Mouse (Mus musculus) liver, postnatal 0 days (tissue): Measurements from ENCODE around the gene Slc2a3. TPM values are rescaled to one million over a fixed set of nuclear protein-coding genes. Genes with fewer than 3 reads are reported as not detected.
"Not testable (repeated sequence)": the region's sequence is repeated elsewhere in the genome, so short reads cannot be mapped to it uniquely, and the experiment has no call there.

Experiments
- ATAC-seq: fragments of 200-750 bp; cut with Nextera tagmentation; 2 replicates; pipeline ENCODE4 v1.8.0; 2017; ENCODE audit warnings: mild to moderate bottlenecking, moderate library complexity
- DNase-seq: peaks from one replicate; pipeline ENCODE4 v3.0.0-alpha.2; 2016
- H3K27ac ChIP-seq: fragments of 300-500 bp; sonication (generic); 2 replicates; pipeline ENCODE4 v1.5.1; 2014; ENCODE audit warnings: antibody characterized with exemption, moderate library complexity, mild to moderate bottlenecking, low read depth
- H3K27me3 ChIP-seq: fragments of 300-500 bp; sonication (generic); 2 replicates; pipeline ENCODE4 v1.6.1; 2014; ENCODE audit warnings: low read length, control low read depth, mixed read lengths; ENCODE audit not compliant: insufficient read depth
- H3K36me3 ChIP-seq: fragments of 300-500 bp; sonication (generic); replicated peaks from 2 replicates; pipeline ENCODE4 v1.6.1; 2014; ENCODE audit warnings: mild to moderate bottlenecking, control low read depth, low read length, moderate library complexity, mixed read lengths; ENCODE audit not compliant: insufficient read depth
- H3K4me1 ChIP-seq: fragments of 300-500 bp; sonication (generic); 2 replicates; pipeline ENCODE4 v1.6.1; 2014; ENCODE audit warnings: antibody characterized with exemption, mild to moderate bottlenecking, control low read depth; ENCODE audit not compliant: insufficient read depth
- H3K4me2 ChIP-seq: fragments of 300-500 bp; sonication (generic); 2 replicates; pipeline ENCODE4 v1.6.1; 2014; ENCODE audit warnings: low read depth, mild to moderate bottlenecking, low read length, moderate library complexity, mixed read lengths
- H3K4me3 ChIP-seq: fragments of 300-500 bp; sonication (generic); 2 replicates; pipeline ENCODE4 v1.5.1; 2014; ENCODE audit warnings: low read depth, low read length
- H3K9ac ChIP-seq: fragments of 300-500 bp; sonication (generic); replicated peaks from 2 replicates; pipeline ENCODE4 v1.6.1; 2014; ENCODE audit warnings: mild to moderate bottlenecking, moderate library complexity
- H3K9me3 ChIP-seq: fragments of 300-500 bp; sonication (generic); 2 replicates; pipeline ENCODE4 v1.6.1; 2016; ENCODE audit warnings: mild to moderate bottlenecking, control low read depth, low read length, mixed read lengths
- CTCF ChIP-seq: sonication (generic); IDR thresholded peaks from 2 replicates; pipeline ENCODE4 v1.5.1; 2016; ENCODE audit warnings: antibody characterized with exemption, low read depth
- EP300 ChIP-seq: IDR thresholded peaks from 2 replicates; pipeline ENCODE4 v1.6.1; 2016; ENCODE audit warnings: antibody characterized with exemption, low read depth, mild to moderate bottlenecking
- WGBS: fragments of 180-500 bp; shearing (Covaris S2); extraction: QIAGEN DNeasy Blood & Tissue Kit; methylation state at CpG from one replicate; pipeline ENCODE4 v1.1.7; 2014; ENCODE audit not compliant: insufficient replicate concordance; 5-methylcytosine and 5-hydroxymethylcytosine counted together
- polyA plus RNA-seq: library from polyadenylated mRNA; unstranded; fragments of >200 nt; fragmentation: Nextera tagmentation; extraction: Ambion mirVana; gene quantifications from 2 replicates; pipeline ENCODE4 v1.2.1, GENCODE M21; 2015

The Slc2a3 gene
- polyA plus RNA-seq, 1 experiment from 2014 or later, result 8.5 TPM

- no peaks in the 10 kb centered on the region for H3K36me3 ChIP-seq
- H3K4me3 ChIP-seq, result no peak overlapping the region
- no peak overlapping the region for H3K9ac ChIP-seq
- TF ChIP-seq CTCF, result no peak
- TF ChIP-seq EP300, result no peak
- H3K27me3 ChIP-seq, result no peaks in the 10 kb centered on the region
- no peak overlapping the region for H3K27ac ChIP-seq
- no peak for ATAC-seq
- no peak overlapping the region for H3K4me2 ChIP-seq
- 69% methylated on average over 12 of the region's 12 CpGs for WGBS
- H3K9me3 ChIP-seq, result no peaks in the 10 kb centered on the region
- no peaks in the 10 kb centered on the region for H3K4me1 ChIP-seq
- DNase-seq, result no peak
Measured at GRCm38 (mm10) chr6:122706337-122706840, 95.1 kb downstream of the Slc2a3 start.

DNA sequence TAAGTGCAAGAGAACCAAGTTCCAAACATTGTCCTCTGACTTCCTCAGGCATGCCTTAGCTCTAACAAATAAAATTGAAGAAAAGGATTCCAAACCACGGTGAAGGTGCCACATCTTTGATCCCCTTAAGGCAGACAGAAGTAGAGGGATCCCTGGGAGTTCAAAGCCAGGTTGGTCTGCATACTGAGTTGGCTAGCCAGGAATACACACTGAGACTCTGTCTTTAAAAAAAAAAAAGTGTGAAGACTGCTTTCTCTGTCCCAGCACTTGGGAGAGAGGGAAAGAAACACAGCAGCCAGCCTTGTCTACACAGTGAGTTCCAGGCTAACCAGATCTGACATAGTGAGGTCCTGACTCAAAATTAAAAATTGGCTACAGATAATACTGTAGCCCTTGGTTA lies 97.7 kb downstream of the Slc2a3 start:
- 27% methylated on average over 1 of the region's 1 CpGs for WGBS
- TF ChIP-seq CTCF, result no peak
- no peak for TF ChIP-seq EP300
- no peak overlapping the region for H3K4me3 ChIP-seq
- no peak overlapping the region for H3K9ac ChIP-seq
- ATAC-seq, result no peak
- H3K9me3 ChIP-seq, result no peaks in the 10 kb centered on the region
- H3K4me2 ChIP-seq, result no peak overlapping the region
- H3K36me3 ChIP-seq, result no peaks in the 10 kb centered on the region
- H3K27me3 ChIP-seq, result no peaks in the 10 kb centered on the region
- H3K27ac ChIP-seq, result no peak overlapping the region
- DNase-seq, result no peak
- no peaks in the 10 kb centered on the region for H3K4me1 ChIP-seq

GRCm38 (mm10) chr6:122703251-122703650 lies 98.2 kb downstream of the Slc2a3 start:
- 36% methylated on average over 6 of the region's 6 CpGs for WGBS
- TF ChIP-seq CTCF (no peak), EP300 (no peak)
- H3K27ac ChIP-seq, result no peak overlapping the region

GRCm38 (mm10) chr6:122702480-122703124 lies 98.8 kb downstream of the Slc2a3 start:
- 19% methylated on average over 20 of the region's 20 CpGs for WGBS
- peak overlapping the region; percentile 38; the same call in 1 of the 2 replicates for H3K4me2 ChIP-seq
- no peak for ATAC-seq
- H3K9ac ChIP-seq, result no peak overlapping the region
- H3K4me1 ChIP-seq, result no peaks in the 10 kb centered on the region
- H3K27ac ChIP-seq, result no peak overlapping the region
- no peaks in the 10 kb centered on the region for H3K9me3 ChIP-seq
- no peak overlapping the region for H3K4me3 ChIP-seq
- peak; percentile 16 for DNase-seq
- no peak for TF ChIP-seq CTCF
- no peak for TF ChIP-seq EP300
- no peaks in the 10 kb centered on the region for H3K27me3 ChIP-seq
- no peaks in the 10 kb centered on the region for H3K36me3 ChIP-seq

More at GRCm38 (mm10) chr6:122703251-122703650, 98.2 kb downstream of the Slc2a3 start:
- no peak overlapping the region for H3K4me2 ChIP-seq
- no peaks in the 10 kb centered on the region for H3K9me3 ChIP-seq
- no peaks in the 10 kb centered on the region for H3K27me3 ChIP-seq
- ATAC-seq (no peak), DNase-seq (no peak)
- H3K4me1 ChIP-seq, result no peaks in the 10 kb centered on the region
- H3K36me3 ChIP-seq, result no peaks in the 10 kb centered on the region
- no peak overlapping the region for H3K9ac ChIP-seq
- H3K4me3 ChIP-seq, result no peak overlapping the region

GRCm38 (mm10) chr6:122701816-122702215 lies 99.6 kb downstream of the Slc2a3 start:
- Histone ChIP-seq H3K4me1 (no peaks in the 10 kb centered on the region), H3K36me3 (no peaks in the 10 kb centered on the region), H3K27me3 (no peaks in the 10 kb centered on the region), H3K4me2 (no peak overlapping the region), H3K4me3 (no peak overlapping the region), H3K27ac (no peak overlapping the region), H3K9me3 (no peaks in the 10 kb centered on the region), H3K9ac (no peak overlapping the region)
- ATAC-seq (no peak), DNase-seq (no peak)
- TF ChIP-seq EP300 (no peak), CTCF (no peak)
- WGBS, result 84% methylated on average over 5 of the region's 5 CpGs

- ATAC-seq, H3K27me3 ChIP-seq, H3K4me3 ChIP-seq, H3K9me3 ChIP-seq, H3K36me3 ChIP-seq, H3K4me1 ChIP-seq, H3K9ac ChIP-seq, DNase-seq, H3K4me2 ChIP-seq, H3K27ac ChIP-seq: not testable (repeated sequence)
- WGBS, result 58% methylated on average over 2 of the region's 2 CpGs
- peak; percentile 15; the same call in 1 of the 2 replicates for TF ChIP-seq CTCF
Measured at GRCm38 (mm10) chr6:122699628-122700027, 101.8 kb downstream of the Slc2a3 start.

- Histone ChIP-seq H3K36me3 (no peaks in the 10 kb centered on the region), H3K4me2 (no peak overlapping the region), H3K9ac (no peak overlapping the region), H3K4me1 (no peaks in the 10 kb centered on the region), H3K9me3 (no peaks in the 10 kb centered on the region), H3K27me3 (no peaks in the 10 kb centered on the region), H3K4me3 (no peak overlapping the region), H3K27ac (no peak overlapping the region)
- DNase-seq, result no peak
- WGBS, result 80% methylated on average over 3 of the region's 3 CpGs
- ATAC-seq, result no peak
- TF ChIP-seq CTCF (no peak), EP300 (no peak)
Measured at GRCm38 (mm10) chr6:122695398-122695797, 106.0 kb downstream of the Slc2a3 start.
